ENCODE assay signal across 8 mouse cellular contexts in the genomic region with DNA sequence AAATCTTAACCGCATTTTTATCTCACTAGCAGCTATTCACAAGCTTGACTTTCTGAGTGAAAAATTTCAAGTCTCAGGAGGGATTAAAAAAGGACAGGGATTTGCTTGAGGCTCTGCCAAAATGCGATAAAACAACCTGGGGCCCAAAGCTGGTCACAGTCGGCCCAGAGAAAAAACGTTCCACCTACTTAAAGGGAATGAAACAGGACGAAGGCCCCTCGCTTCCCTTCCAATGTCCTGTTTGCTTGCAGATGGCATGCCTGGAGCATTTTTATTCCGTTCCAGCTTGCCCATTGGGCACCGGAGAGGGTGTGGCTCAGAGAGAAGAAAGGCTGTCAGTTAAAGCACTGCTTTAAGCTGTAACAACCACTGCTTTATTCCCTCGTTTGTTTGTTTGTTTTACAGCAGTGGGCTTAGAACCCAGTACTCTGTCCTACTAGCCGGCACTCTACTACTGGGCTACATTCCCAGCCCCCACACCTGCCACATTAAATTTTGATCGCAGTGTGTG.
A peak's percentile ranks its signal among the peaks of the same experiment; 100 is the strongest.
DNase-seq lines count a peak whose midpoint lies in the region; ATAC-seq lines count a peak whose summit lies in the region.

No protein-coding gene starts in this region.

- WGBS in neural tube, embryonic 13.5 days, result 5% methylated on average over 11 of the region's 11 CpGs
- WGBS in liver, embryonic 12.5 days (ENCODE audit: insufficient replicate concordance), result 26% methylated on average over 11 of the region's 11 CpGs

- H3K9ac ChIP-seq in neural tube, embryonic 13.5 days, result peak overlapping the region; percentile 61
- no peak overlapping the region for H3K9ac ChIP-seq in liver, embryonic 12.5 days

- H3K36me3 ChIP-seq in neural tube, embryonic 13.5 days, result no peaks in the 10 kb centered on the region
- H3K36me3 ChIP-seq in liver, embryonic 12.5 days, result no peaks in the 10 kb centered on the region

- no peaks in the 10 kb centered on the region for H3K27me3 ChIP-seq in neural tube, embryonic 13.5 days
- no peaks in the 10 kb centered on the region; the same call in 1 of the 2 replicates for H3K27me3 ChIP-seq in liver, embryonic 12.5 days (replicated peaks)

- peaks cover 22% of the 10 kb centered on the region for H3K4me1 ChIP-seq in neural tube, embryonic 13.5 days (replicated peaks)
- H3K4me1 ChIP-seq in liver, embryonic 12.5 days, result no peaks in the 10 kb centered on the region

- peak overlapping the region; percentile 36 for H3K4me3 ChIP-seq in neural tube, embryonic 13.5 days
- no peak overlapping the region for H3K4me3 ChIP-seq in liver, embryonic 12.5 days

- ATAC-seq in neural tube, embryonic 13.5 days (ENCODE audit: low read depth), result peak; percentile 86
- ATAC-seq in liver, embryonic 12.5 days, result no peak

- peak overlapping the region; percentile 63 for H3K4me2 ChIP-seq in neural tube, embryonic 13.5 days
- no peak overlapping the region for H3K4me2 ChIP-seq in liver, embryonic 12.5 days

- peak; percentile 29 for DNase-seq in adrenal gland, postnatal 10 days
- DNase-seq in adrenal gland, postnatal 4 days (ENCODE audit: low spot score in 2 of 2), result no peak
- DNase-seq in cerebellum, postnatal 10 days, result peak; percentile 75 to 77
- peak; percentile 31 to 51 for DNase-seq in frontal cortex, postnatal 14 days (ENCODE audit: low spot score in 2 of 2)
- DNase-seq in layer of hippocampus, postnatal 14 days (ENCODE audit: low spot score in 2 of 2), result peak; percentile 42 to 76
- no peak for DNase-seq in spleen, adult 18-20 months

- H3K9me3 ChIP-seq in neural tube, embryonic 13.5 days, result no peaks in the 10 kb centered on the region
- H3K9me3 ChIP-seq in liver, embryonic 12.5 days (replicated peaks), result no peaks in the 10 kb centered on the region

- peak overlapping the region; percentile 80 for H3K27ac ChIP-seq in neural tube, embryonic 13.5 days (replicated peaks)
- H3K27ac ChIP-seq in liver, embryonic 12.5 days, result no peak overlapping the region

Comparison
In these comparisons a context has a peak if more than half of its experiments do, and no peak if none do; other contexts are left out.
1. DNase-seq: peak in adrenal gland, postnatal 10 days (single experiment), cerebellum, postnatal 10 days (2 of 2), frontal cortex, postnatal 14 days (2 of 2) and layer of hippocampus, postnatal 14 days (2 of 2); none in adrenal gland, postnatal 4 days (0 of 2) and spleen, adult 18-20 months (0 of 2).